Mouse (Mus musculus) kidney, adult 2 months (tissue): ENCODE measurements at regions not wholly inside any gene's neighbourhood (a gene's known extent, or its start where the extent isn't known, plus 50 kb on each side); places are given as distances from the start of the nearest gene placed in this dataset.

Source experiments
- CTCF ChIP-seq: fragments of 200-500 bp; conservative IDR thresholded peaks from 2 replicates; pipeline ENCODE4 v1.5.1; 2011; ENCODE audit warnings: low read depth, mild to moderate bottlenecking, control low read depth, low read length, moderate library complexity, mixed read lengths; ENCODE audit not compliant: insufficient read depth, insufficient read length
- POLR2A ChIP-seq: fragments of 200-500 bp; IDR thresholded peaks from one replicate; pipeline ENCODE4 v1.6.1; 2011; ENCODE audit warnings: low read depth, low read length, control low read depth

DNA sequence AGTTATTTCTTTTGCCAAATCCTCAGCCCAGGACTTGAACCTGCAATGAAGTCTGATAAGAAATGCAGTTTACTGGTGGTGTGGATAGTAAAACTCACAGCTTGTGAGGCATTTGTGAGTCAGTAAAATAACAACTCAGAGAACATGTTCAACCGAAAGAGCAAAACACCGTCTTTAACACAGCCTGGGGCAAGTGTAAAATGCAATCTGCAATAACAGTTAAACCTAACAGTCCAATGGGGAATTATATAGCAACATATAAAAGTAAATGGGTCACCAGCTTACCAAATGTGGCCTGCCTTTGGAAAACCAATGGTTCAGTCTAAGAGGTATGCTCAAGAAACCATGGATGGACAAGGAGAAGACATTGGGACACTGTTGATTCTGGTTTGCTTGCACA is 1117.0 kb upstream of the Flrt2 start:
- TF ChIP-seq CTCF, result no peak
- TF ChIP-seq POLR2A, result no peak
